Mouse (Mus musculus): ENCODE data around the gene Nlrp5. TPM values are rescaled to one million over a fixed set of nuclear protein-coding genes. Genes with fewer than 3 reads are reported as not detected.

Gene Nlrp5
- total RNA-seq (2023), result not detected in 2 replicates

DNA sequence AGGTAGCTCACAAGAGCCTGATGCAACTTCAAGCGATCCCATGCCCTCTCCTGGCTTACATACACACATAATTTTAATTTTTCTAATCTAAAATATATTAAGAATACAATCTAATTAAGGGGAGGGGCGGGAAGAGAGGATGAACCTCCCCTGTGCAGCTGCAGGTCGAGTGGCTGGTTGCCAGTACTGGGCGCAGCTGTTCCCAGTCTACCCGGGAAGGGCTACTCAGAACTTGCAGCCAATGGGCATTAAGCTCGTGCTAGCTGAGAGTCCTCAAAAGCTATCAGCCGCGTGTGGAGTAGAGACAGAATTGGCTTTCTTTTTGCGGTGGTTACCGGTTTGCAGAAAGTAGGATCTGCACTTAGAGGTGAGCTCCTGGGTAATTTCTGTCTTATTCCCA is at the start of gene Nlrp5:
Gene Nlrp5 (plus strand): TSS at position 301 of the 400 bp plus-strand sequence.

Other genes starting within 250 kb of the Nlrp5 start
- gene Gm10662, start 241.4 kb upstream of the Nlrp5 start, total RNA-seq (2023), result not detected in 2 replicates
- not detected in 2 replicates for gene Vmn1r165, start 168.6 kb upstream of the Nlrp5 start, total RNA-seq (2023)
- gene Vmn1r166, start 134.2 kb upstream of the Nlrp5 start, total RNA-seq (2023), result not detected in 2 replicates
- not detected in 2 replicates for gene Gm6902, start 107.0 kb upstream of the Nlrp5 start, total RNA-seq (2023)
- not detected in 2 replicates for gene Nlrp4e, start 84.7 kb upstream of the Nlrp5 start, total RNA-seq (2023)
- gene Vmn1r167, start 121.3 kb downstream of the Nlrp5 start, total RNA-seq (2023), result not detected in 2 replicates
- not detected in 2 replicates for gene Vmn1r168, start 153.8 kb downstream of the Nlrp5 start, total RNA-seq (2023)
- gene Vmn1r169, start 189.6 kb downstream of the Nlrp5 start, total RNA-seq (2023), result not detected in 2 replicates
- gene Vmn1r170, start 220.3 kb downstream of the Nlrp5 start, total RNA-seq (2023), result not detected in 2 replicates
- not detected in 2 replicates for gene Vmn1r171, start 244.8 kb downstream of the Nlrp5 start, total RNA-seq (2023)

Data from neutrophil, adult 65 days (primary cell).